Mouse (Mus musculus) hindbrain, embryonic 16.5 days (tissue): Measurements from ENCODE around the gene Hbs1l. TPM values are rescaled to one million over a fixed set of nuclear protein-coding genes. Genes with fewer than 3 reads are reported as not detected.
A peak's percentile ranks its signal among the peaks of the same experiment; 100 is the strongest.

Source experiments
- ATAC-seq: fragments of 200-750 bp; cut with Nextera tagmentation; 2 replicates; pipeline ENCODE4 v1.8.0; 2017; ENCODE audit warnings: moderate TSS enrichment, moderate library complexity
- H3K27ac ChIP-seq: fragments of 300-500 bp; sonication (generic); 2 replicates; pipeline ENCODE4 v1.5.1; 2014; ENCODE audit warnings: low read depth, mild to moderate bottlenecking, control low read depth, low read length, moderate library complexity
- H3K27me3 ChIP-seq: fragments of 300-500 bp; sonication (generic); replicated peaks from 2 replicates; pipeline ENCODE4 v1.6.1; 2014; ENCODE audit warnings: low read length; ENCODE audit not compliant: control insufficient read depth, insufficient read depth
- H3K36me3 ChIP-seq: fragments of 300-500 bp; sonication (generic); 2 replicates; pipeline ENCODE4 v1.6.1; 2014; ENCODE audit warnings: mild to moderate bottlenecking, low read length, moderate library complexity, mixed read lengths; ENCODE audit not compliant: control insufficient read depth, insufficient read depth
- H3K4me1 ChIP-seq: fragments of 300-500 bp; sonication (generic); 2 replicates; pipeline ENCODE4 v1.6.1; 2014; ENCODE audit warnings: low read depth, low read length; ENCODE audit not compliant: control insufficient read depth, insufficient read depth
- H3K4me2 ChIP-seq: fragments of 300-500 bp; sonication (generic); 2 replicates; pipeline ENCODE4 v1.6.1; 2014; ENCODE audit warnings: mild to moderate bottlenecking, low read length, control low read depth, moderate library complexity
- H3K4me3 ChIP-seq: fragments of 300-500 bp; sonication (generic); 2 replicates; pipeline ENCODE4 v1.5.1; 2014; ENCODE audit warnings: mild to moderate bottlenecking, low read length, control low read depth, moderate library complexity
- H3K9ac ChIP-seq: fragments of 300-500 bp; sonication (generic); 2 replicates; pipeline ENCODE4 v1.6.1; 2014; ENCODE audit warnings: low read depth, mild to moderate bottlenecking, control low read depth, low read length, moderate library complexity
- H3K9me3 ChIP-seq: fragments of 300-500 bp; sonication (generic); 2 replicates; pipeline ENCODE4 v1.6.1; 2014; ENCODE audit warnings: mild to moderate bottlenecking, low read length, moderate library complexity; ENCODE audit not compliant: control insufficient read depth
- WGBS: fragments of 180-500 bp; shearing (Covaris S2); extraction: QIAGEN DNeasy Blood & Tissue Kit; methylation state at CpG from one replicate; pipeline ENCODE4 v1.1.7; 2014; 5-methylcytosine and 5-hydroxymethylcytosine counted together
- polyA plus RNA-seq: library from polyadenylated mRNA; unstranded; fragments of >200 nt; fragmentation: Nextera tagmentation; extraction: Ambion mirVana; gene quantifications from 2 replicates; pipeline ENCODE4 v1.2.1, GENCODE M21; 2015

Gene Hbs1l
- polyA plus RNA-seq, 1 experiment from 2014 or later: 88.1 TPM

DNA sequence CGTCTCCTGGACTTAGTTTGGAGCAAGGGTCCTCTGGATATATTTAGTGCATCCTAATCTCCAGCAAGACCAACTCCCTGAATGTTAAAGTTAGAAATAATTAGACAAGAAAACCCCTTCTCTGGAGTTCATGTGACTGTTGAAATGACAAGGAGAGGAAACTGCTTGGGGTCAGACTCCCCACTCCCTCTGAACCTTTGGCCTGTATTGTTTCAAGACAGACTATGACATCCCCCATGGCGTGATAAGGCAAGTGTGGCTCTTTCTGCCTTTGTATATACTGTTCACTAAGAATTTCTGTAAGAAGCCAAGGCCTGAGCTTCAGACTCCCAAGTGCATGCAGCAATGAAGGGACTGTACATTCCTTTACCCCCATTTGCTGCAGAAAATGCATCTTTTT, 104.7 kb downstream of the Hbs1l start:
- H3K4me2 ChIP-seq: no peak overlapping the region
- H3K27me3 ChIP-seq: no peaks in the 10 kb centered on the region
- WGBS: 48% methylated on average over 2 of the region's 2 CpGs
- no peak for ATAC-seq
- H3K4me3 ChIP-seq: no peak overlapping the region
- no peaks in the 10 kb centered on the region for H3K4me1 ChIP-seq
- H3K27ac ChIP-seq: no peak overlapping the region
- no peaks in the 10 kb centered on the region for H3K36me3 ChIP-seq
- H3K9ac ChIP-seq: no peak overlapping the region
- no peaks in the 10 kb centered on the region for H3K9me3 ChIP-seq

DNA sequence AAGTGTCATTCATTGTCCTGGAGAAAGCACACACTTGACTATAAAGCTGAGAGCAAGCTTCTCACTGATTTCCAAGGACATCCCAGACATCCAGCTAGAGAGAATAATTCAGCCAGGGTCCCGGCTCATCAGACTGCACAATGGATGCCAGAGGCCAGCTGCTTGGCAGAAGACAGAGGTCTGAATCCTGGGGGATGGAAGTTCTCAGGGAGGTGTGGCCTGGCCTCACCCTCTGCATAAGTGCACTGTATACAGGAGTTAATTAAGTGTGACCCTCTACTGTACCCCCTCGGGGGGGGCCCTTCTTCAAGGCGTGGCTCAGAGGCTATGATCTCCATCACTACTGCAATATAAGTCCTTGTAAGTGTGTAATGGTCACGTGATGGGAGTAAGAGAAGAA, 105.5 kb downstream of the Hbs1l start:
- peak; percentile 37; the same call in 1 of the 2 replicates for ATAC-seq
- Histone ChIP-seq H3K27me3 (no peaks in the 10 kb centered on the region), H3K36me3 (no peaks in the 10 kb centered on the region), H3K4me2 (no peak overlapping the region), H3K4me3 (no peak overlapping the region), H3K9ac (no peak overlapping the region), H3K27ac (no peak overlapping the region), H3K9me3 (no peaks in the 10 kb centered on the region), H3K4me1 (no peaks in the 10 kb centered on the region)
- WGBS: 43% methylated on average over 4 of the region's 4 CpGs

- no peak for ATAC-seq
Observed at GRCm38 (mm10) chr10:21404822-21405221, 109.0 kb downstream of the Hbs1l start.

GRCm38 (mm10) chr10:21405707-21406534, 110.1 kb downstream of the Hbs1l start:
- Histone ChIP-seq H3K27ac (no peak overlapping the region), H3K9me3 (no peaks in the 10 kb centered on the region), H3K27me3 (no peaks in the 10 kb centered on the region), H3K36me3 (no peaks in the 10 kb centered on the region), H3K4me1 (no peaks in the 10 kb centered on the region), H3K4me2 (no peak overlapping the region), H3K9ac (no peak overlapping the region), H3K4me3 (no peak overlapping the region)
- 73% methylated on average over 11 of the region's 11 CpGs for WGBS
- no peak for ATAC-seq

More at GRCm38 (mm10) chr10:21404822-21405221, 109.0 kb downstream of the Hbs1l start:
- H3K9me3 ChIP-seq: no peaks in the 10 kb centered on the region
- no peak overlapping the region for H3K9ac ChIP-seq
- H3K36me3 ChIP-seq: no peaks in the 10 kb centered on the region
- H3K4me1 ChIP-seq: no peaks in the 10 kb centered on the region
- no peak overlapping the region for H3K4me2 ChIP-seq
- 91% methylated on average over 4 of the region's 4 CpGs for WGBS
- no peak overlapping the region for H3K4me3 ChIP-seq
- H3K27me3 ChIP-seq: no peaks in the 10 kb centered on the region
- H3K27ac ChIP-seq: no peak overlapping the region

DNA sequence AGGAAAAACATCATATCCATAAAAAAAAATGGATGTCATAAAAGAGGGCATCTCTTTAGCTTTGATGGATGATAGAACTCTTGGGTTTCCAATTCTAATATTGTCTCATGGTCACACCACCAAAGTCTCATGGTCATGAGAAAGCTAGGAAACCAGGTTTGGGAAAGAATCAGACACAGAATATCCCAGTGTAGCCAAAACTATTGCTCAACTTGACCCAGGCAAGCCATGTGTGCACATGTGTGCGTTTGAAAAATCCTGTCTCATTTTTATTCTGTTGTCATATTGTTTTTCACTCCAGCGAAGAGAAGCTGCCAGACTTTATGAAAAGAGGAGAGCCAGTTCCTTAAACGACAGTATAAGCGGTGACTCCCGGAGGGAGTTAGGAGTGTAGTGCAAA, 114.9 kb downstream of the Hbs1l start:
- Histone ChIP-seq H3K9ac (no peak overlapping the region), H3K4me2 (no peak overlapping the region), H3K4me1 (no peaks in the 10 kb centered on the region), H3K27ac (no peak overlapping the region), H3K4me3 (no peak overlapping the region), H3K9me3 (no peaks in the 10 kb centered on the region), H3K36me3 (no peaks in the 10 kb centered on the region), H3K27me3 (no peaks in the 10 kb centered on the region)
- ATAC-seq: no peak
- 71% methylated on average over 5 of the region's 5 CpGs for WGBS

DNA sequence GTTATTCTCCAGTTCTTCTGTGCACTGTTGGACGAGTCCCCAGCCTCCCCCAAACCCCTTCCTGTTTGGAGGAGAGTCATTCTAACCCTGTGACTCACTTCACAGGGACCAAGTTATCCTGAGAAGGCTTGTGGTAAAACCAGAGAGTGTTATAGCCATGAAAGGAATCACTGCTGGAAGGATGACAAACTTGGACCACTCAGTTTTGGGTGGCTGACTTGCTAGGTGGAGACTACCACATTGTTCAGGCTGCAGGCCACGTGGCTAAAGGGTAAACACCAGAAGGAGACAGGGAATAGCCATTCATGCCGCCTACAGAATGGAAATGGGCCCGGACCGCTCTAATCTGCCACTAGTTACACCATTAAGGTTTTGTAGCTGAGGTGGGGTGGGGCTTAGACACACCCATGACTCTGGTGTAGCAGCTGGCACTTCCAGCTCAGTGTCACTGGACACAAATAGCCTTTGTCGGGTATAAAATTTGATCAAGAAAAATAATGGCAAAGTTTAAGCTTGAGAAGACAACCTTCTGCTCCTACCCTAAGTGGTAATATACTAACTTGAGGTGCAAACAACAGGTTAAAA, 115.9 kb downstream of the Hbs1l start:
- Histone ChIP-seq H3K9ac (no peak overlapping the region), H3K4me1 (no peaks in the 10 kb centered on the region), H3K36me3 (no peaks in the 10 kb centered on the region), H3K4me3 (no peak overlapping the region), H3K9me3 (no peaks in the 10 kb centered on the region), H3K4me2 (no peak overlapping the region), H3K27me3 (no peaks in the 10 kb centered on the region), H3K27ac (no peak overlapping the region)
- ATAC-seq: no peak
- 82% methylated on average over 6 of the region's 6 CpGs for WGBS

DNA sequence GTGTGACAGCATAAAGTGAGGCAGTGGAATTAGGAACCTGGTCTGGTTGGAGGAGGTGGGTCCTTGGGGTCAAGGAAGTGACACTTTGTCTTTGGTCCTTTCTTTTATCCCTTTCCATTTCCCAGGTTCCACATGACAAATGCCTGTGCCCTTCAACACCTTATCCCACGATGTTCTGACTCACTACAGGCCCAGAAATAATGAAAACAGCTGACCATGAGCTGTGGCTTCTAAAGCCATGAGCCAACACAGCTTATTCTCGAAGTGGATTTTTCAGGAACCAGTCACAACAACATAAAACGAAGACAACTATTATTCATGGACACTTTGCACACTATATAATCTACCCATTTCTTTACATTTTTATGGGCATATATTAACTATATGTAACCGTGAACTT, 119.3 kb downstream of the Hbs1l start:
- H3K9me3 ChIP-seq: no peaks in the 10 kb centered on the region
- no peak overlapping the region for H3K4me2 ChIP-seq
- H3K27ac ChIP-seq: no peak overlapping the region
- no peaks in the 10 kb centered on the region for H3K4me1 ChIP-seq
- H3K4me3 ChIP-seq: no peak overlapping the region
- ATAC-seq: no peak
- WGBS: 84% methylated on average over 4 of the region's 4 CpGs
- H3K9ac ChIP-seq: no peak overlapping the region
- no peaks in the 10 kb centered on the region for H3K36me3 ChIP-seq
- H3K27me3 ChIP-seq: no peaks in the 10 kb centered on the region

- H3K9me3 ChIP-seq: no peaks in the 10 kb centered on the region
- no peak for ATAC-seq
Observed at GRCm38 (mm10) chr10:21416184-21416583, 120.4 kb downstream of the Hbs1l start.

More at GRCm38 (mm10) chr10:21416184-21416583, 120.4 kb downstream of the Hbs1l start:
- Histone ChIP-seq H3K27ac (no peak overlapping the region), H3K27me3 (no peaks in the 10 kb centered on the region), H3K4me3 (no peak overlapping the region), H3K4me1 (no peaks in the 10 kb centered on the region), H3K4me2 (no peak overlapping the region), H3K36me3 (no peaks in the 10 kb centered on the region), H3K9ac (no peak overlapping the region)
- 90% methylated on average over 5 of the region's 5 CpGs for WGBS
